Mouse (Mus musculus) cerebellum, adult 18-20 months (tissue): ENCODE measurements around the gene Ncor2.

ENCODE experiments used
- DNase-seq, 2 experiments: peaks; one replicate each; pipeline ENCODE4 v3.0.0; 2021

The Ncor2 gene

DNA sequence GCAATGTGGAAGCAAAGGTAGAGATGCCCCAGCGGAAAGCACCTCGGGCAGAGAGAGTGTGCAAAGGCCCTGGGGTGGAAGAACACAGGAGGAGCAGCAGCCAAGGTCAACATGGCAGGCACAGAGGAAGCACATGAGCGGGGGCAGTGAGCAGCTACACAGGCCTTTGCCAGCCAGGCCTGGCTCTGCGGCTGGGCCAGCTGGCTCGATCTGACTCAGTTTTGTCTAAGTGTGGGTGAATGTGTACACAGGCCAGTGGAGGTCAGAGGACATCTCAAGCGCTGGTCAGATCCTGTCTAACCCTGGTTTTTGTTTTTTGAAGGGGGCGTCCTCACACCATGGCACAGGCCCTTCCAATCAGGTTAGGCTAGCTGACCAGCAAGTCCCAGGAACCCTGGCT is 10.9 kb downstream of the Ncor2 start:
- DNase-seq: no peak

DNA sequence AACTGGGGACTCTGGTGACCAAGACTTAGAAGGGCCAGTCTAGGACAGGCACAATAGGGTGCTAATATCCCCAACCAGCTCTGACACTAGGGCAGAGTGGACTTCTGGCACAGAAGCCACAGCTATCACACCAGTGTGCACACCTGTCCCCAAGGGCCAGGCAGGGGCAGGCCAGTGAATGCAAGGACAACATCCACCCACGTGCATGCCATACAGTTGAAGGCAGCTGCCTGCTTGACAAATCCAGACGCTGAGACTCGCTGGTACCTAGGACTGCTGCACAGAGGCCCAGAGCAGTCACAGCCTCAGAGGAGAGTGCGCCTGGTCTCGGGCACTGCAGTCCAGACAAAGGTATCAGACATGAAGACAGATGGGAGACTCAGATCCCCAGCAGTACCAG is 11.5 kb downstream of the Ncor2 start:
- DNase-seq: no peak

- DNase-seq: no peak
Observed at GRCm38 (mm10) chr5:125165993-125166392, 13.0 kb downstream of the Ncor2 start.

- peak; percentile 68 to 73 for DNase-seq
Observed at GRCm38 (mm10) chr5:125164465-125165167, 14.4 kb downstream of the Ncor2 start.

DNA sequence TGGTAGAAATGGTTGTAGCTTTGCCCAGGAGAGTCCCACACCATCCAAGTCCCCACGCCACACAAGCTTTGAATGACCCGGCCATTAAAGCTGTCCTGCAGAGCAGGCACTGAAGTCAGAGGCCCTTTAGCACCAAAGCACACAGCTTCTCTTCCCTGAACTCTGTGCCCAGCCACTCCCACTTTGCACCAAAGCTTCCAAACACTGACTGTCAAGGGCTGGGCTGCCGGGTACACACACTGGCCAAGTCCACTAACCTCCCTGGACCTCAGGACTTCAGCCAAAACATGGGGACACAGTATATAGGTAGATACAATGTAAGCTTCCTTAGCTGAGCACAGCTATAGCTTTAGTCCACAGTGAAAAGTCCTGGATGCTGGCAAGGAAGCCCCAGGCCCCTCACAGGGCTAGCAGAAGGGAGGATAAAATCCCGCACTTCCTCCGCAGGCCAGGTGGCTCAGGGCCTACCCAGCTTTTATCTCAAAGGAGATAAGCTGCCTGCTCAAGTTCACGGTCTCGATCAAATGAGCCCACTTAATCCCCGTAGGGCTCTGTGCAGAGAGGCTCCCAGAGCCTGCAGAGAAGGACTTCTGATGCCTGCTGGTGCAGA is 15.5 kb downstream of the Ncor2 start:
- DNase-seq: peak in 1 of 2 experiments; percentile 24

GRCm38 (mm10) chr5:125162461-125162860 is 16.6 kb downstream of the Ncor2 start:
- no peak for DNase-seq

GRCm38 (mm10) chr5:125159804-125160405 is 19.1 kb downstream of the Ncor2 start:
- DNase-seq: peak in 1 of 2 experiments; percentile 25

DNA sequence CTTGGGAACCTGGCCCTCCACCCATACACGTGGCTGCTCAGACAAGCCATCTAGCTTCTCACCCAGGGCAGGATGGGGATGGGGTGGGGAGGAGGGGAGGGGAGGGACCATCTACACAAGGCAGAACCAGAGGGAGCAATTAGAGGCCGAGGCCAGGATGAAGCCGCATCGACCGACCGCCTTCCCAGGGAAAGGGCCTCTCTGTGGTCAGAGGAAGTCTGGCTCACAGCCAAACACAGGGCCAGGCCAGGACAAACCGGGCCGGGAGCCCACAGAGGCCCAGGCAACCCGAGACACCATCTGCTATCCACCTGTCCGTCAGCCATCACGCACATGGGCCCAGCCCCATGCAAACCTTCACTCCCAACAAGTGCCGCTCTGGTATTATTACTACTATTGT is 19.7 kb downstream of the Ncor2 start:
- peak; percentile 98 to 99 for DNase-seq

DNA sequence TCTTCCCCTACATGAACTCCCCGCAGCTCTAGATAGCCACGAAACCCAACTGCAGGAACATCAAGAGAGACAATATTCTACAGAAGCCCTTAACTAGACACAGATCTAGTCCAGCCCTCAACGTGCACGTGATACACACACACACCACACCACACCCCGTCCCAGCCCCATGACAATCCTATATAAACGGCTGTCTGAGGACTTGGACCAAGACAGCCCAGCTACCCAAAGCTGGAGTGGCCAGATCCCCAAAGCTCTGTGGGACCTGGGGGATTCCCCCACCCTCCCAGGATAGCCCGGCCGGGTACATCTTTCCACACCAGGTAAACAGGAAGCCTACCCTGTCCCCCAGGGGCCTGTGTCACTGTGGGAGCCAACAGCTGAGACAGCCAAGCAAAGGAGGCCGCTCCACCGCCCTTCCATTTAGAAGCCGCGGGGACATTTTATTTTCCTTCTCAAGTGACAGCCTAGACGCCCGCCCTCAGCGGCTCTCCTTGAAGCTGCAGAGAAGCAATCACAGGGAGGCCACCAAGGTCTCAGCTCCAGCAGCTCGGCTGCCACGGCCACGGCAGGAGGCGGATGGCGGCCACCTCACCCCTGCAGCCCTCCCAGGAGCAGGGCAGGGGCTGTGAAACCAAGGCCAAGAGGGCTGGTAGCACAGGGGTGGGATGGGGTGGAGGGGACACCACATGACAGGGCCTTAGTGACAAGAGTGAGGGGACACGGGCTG is 20.6 kb downstream of the Ncor2 start:
- no peak for DNase-seq

- DNase-seq: no peak
Observed at GRCm38 (mm10) chr5:125157375-125158033, 21.5 kb downstream of the Ncor2 start.

DNA sequence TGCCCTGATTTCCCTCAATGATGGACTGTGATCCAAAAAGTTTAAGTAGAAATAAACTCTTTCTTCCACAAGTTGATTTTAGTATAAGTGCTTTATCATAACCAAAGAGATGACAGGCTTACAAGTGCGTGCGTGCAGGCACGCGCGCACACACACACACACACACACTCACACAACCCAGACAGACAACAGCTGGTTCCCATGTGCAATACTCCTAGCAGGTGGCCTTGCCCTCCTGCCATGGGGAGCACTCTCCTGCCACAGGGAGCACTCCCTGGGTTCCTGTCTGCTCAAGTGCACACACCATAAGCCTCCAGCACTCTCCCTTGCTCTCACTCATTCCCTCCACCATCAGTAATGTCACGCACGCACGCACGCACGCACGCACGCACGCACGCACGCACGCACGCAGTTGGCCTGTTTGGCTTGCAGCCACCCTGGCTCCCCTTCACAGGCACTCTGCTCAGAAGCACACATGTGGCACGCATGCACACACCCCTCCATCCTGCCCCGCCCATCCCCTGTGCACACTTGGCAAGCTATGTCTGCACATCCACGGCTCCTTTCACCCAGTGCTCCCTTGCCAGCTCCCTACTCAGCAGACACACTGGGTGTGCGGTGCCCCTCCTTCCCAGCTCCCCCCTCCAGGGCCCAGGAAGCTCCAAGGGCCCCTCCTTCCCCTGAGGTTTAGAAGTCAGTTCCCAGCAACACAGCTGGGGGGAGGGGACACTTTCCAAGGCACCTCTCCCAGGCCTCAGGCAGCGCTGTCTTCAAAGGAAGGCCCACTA is 22.4 kb downstream of the Ncor2 start:
- no peak for DNase-seq

DNA sequence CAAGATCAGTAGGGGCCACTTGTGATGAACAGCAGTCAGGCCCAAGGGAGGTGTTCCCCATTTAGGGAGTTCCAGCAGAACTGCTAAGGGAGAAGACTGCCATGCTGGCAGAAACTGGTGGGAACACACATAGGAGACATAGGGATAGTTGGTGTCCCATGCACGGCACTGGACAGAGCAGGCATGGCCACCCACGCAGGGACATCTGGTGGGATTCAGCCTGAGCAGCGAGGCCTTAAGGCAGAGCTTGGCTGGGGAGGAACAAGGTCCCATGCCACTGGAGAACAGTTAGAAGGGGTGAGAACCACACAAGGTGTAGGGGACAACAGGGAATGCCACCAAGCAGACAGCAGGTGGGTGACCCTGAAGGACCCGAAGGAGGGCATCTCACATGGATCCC is 23.6 kb downstream of the Ncor2 start:
- DNase-seq: no peak

DNA sequence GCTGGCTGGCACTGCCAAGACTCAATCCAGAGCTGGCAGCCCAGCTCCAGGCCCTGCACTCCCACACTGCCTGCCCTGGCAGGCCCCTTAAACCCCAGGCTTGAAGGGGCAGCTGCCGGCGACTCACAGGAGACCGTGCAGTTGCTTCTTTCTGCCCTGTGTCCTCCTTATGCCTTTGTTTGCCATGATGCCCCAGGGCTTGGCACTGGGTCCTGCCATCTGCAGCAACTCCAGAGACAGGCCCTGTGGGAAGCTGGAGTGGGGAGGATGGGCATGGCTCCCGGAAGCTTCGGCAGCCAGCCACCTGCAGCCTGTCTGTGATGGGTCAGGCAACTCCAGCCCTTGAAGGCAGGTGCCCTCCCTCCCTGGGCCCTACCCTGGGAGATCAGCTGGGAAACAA is 24.0 kb downstream of the Ncor2 start:
- DNase-seq: peak; percentile 94

- DNase-seq: no peak
Observed at GRCm38 (mm10) chr5:125154178-125154577, 24.8 kb downstream of the Ncor2 start.

DNA sequence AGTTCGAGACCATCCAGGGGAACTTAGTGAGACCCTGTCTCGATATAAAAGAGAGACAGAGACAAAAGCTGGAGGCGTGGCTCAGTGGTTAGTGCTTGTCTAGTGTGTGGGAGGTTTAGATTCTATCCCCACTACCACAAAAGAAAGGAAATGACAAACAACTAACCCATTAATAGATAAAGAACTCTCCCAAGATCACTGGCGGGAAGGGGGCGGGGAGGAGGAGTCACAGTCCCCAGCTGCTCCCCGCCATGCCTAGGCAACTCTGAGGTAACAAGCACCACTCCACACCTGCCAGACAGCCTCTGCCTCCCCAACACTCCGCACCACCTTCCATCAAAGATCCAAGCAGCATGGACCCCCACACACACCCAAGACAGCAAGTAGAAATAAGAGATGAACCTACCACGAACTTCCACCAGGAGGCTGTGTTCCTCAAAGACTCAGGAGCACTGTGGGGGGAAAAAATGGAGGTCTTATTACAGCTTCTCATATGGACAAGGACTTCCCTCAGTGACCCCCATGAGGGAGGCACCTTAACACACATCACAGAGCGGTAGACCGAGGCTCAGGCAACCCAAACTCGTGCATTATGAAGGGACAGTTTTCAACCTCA is 25.7 kb downstream of the Ncor2 start:
- no peak for DNase-seq

- no peak for DNase-seq
Observed at GRCm38 (mm10) chr5:125151872-125152534, 27.0 kb downstream of the Ncor2 start.

- DNase-seq: no peak
Observed at GRCm38 (mm10) chr5:125150951-125151564, 28.0 kb downstream of the Ncor2 start.

DNA sequence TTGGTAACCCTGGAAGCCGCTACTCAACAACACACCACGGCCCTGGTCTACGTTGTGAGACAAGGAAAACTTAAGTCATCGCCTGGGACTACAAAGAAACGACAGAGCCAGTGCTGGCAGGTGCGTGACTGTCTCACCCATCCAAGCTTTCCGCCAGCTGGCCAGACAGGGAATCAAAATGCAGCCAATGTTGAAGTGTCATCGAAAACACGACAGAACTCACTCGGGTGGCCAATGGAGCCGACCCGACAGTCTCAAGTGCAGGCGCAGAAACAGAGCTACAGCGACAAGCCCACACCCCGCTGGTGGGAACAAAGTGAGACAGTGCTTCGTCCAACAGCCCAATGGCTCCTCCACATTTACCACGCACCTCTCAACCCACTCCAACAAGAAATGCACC is 29.9 kb downstream of the Ncor2 start:
- DNase-seq: no peak

- DNase-seq: peak in 1 of 2 experiments; percentile 61
Observed at GRCm38 (mm10) chr5:125148686-125149085, 30.3 kb downstream of the Ncor2 start.

GRCm38 (mm10) chr5:125148173-125148572 is 30.8 kb downstream of the Ncor2 start:
- DNase-seq: no peak

DNA sequence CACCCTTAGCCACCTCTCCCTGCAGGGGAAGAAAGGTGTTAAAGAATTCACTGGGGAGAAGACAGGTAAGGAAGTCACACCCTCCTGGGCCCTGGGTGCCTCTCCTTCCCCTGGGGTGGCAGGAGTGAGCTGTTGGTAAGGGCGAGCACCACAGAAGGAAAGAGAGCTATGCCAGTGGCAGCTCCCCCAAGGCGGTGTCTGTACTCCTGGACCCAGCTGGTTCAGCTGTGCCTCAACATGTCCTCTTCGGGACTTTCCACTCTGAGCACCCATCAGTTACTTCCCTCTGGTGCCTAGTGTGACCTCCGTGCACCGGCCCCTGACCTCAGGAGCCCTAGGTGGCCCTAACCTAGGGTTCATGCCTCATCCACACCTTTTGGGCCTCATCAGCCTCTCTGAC is 31.9 kb downstream of the Ncor2 start:
- no peak for DNase-seq
